Comparison of ENCODE assay signal across 10 mouse cellular contexts in the genomic region with DNA sequence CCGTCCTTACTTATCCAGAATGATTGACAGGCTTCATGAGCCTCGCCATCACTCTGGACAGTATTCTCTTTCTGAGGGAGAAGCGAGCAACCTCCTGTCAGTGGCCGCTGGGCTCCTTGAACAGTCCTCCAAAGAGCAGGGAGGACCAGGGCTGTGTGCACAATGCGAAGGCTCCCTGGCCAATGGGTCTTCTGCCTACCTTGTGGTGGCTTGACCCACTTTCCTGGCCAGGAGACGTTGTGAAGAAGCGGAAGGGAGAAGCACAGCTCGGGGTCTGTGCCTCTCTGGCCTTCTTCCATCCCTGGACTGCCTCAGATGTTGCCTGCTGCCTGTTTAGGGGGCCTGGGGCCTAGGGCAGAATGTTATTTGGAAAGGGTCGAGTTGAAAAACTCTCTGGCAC. TPM values are rescaled to one million over a fixed set of nuclear protein-coding genes. Genes with fewer than 3 reads are reported as not detected.
A peak's percentile ranks its signal among the peaks of the same experiment; 100 is the strongest.
DNase-seq lines count a peak whose midpoint lies in the region; ATAC-seq and TF ChIP-seq lines count a peak whose summit lies in the region.
"Had no signal": no experiment of that assay in that cellular context is flagged by ENCODE, and none has a peak within 500 bp of the region (broad histone marks: within the 10 kb centered on the region; RNA-seq: fewer than 3 reads in every experiment).

No protein-coding gene starts in this region.

- no peaks in the 10 kb centered on the region for H3K9me3 ChIP-seq in embryonic facial prominence, embryonic 13.5 days
- no peaks in the 10 kb centered on the region for H3K9me3 ChIP-seq in hindbrain, embryonic 14.5 days (ENCODE audit: control insufficient read depth, low read length)
- H3K9me3 ChIP-seq in neural tube, embryonic 13.5 days: no peaks in the 10 kb centered on the region

- peaks cover 25% of the 10 kb centered on the region for H3K4me1 ChIP-seq in embryonic facial prominence, embryonic 13.5 days
- H3K4me1 ChIP-seq in hindbrain, embryonic 14.5 days (replicated peaks; ENCODE audit: control insufficient read depth, insufficient read depth, low read length): peaks cover 11% of the 10 kb centered on the region
- peaks cover 49% of the 10 kb centered on the region for H3K4me1 ChIP-seq in neural tube, embryonic 13.5 days (replicated peaks)

- H3K4me2 ChIP-seq in embryonic facial prominence, embryonic 13.5 days: peak overlapping the region; percentile 98
- H3K4me2 ChIP-seq in hindbrain, embryonic 14.5 days (replicated peaks): peak overlapping the region; percentile 88
- H3K4me2 ChIP-seq in neural tube, embryonic 13.5 days: peak overlapping the region; percentile 90

- no peak for TF ChIP-seq CTCF in layer of hippocampus, adult 2 months (conservative IDR thresholded peaks at IDR 0.05)

- no peak for DNase-seq in layer of hippocampus, adult 2 months (ENCODE audit: low spot score in 2 of 2)
- no peak for DNase-seq in layer of hippocampus, adult 11-12 months (ENCODE audit: low spot score)
- no peak for DNase-seq in hindbrain, embryonic 14.5 days (ENCODE audit: low spot score)
- no peak for DNase-seq in thymus, postnatal 36 days
- no peak for DNase-seq in spleen, postnatal 36 days (ENCODE audit: low spot score in 2 of 2)
- DNase-seq: gastrocnemius, postnatal 36 days; liver had no signal

- H3K27ac ChIP-seq in layer of hippocampus, adult 2 months: peak overlapping the region; percentile 99
- H3K27ac ChIP-seq in embryonic facial prominence, embryonic 13.5 days: no peak overlapping the region; the same call in 1 of the 2 replicates
- peak overlapping the region; percentile 85; the same call in 1 of the 2 replicates for H3K27ac ChIP-seq in hindbrain, embryonic 14.5 days
- peak overlapping the region; percentile 84 for H3K27ac ChIP-seq in neural tube, embryonic 13.5 days (replicated peaks)

- no peak for ATAC-seq in embryonic facial prominence, embryonic 13.5 days (ENCODE audit: insufficient number of reproducible peaks, insufficient read depth, low FRiP score, low TSS enrichment, low read depth)
- ATAC-seq in hindbrain, embryonic 14.5 days (ENCODE audit: low FRiP score): no peak
- no peak for ATAC-seq in neural tube, embryonic 13.5 days (ENCODE audit: low read depth)
- no peak for ATAC-seq in megakaryocyte-erythroid progenitor cell, adult 5-6 weeks (replicated peaks; ENCODE audit: low FRiP score, low TSS enrichment, poor library complexity, severe bottlenecking)

- no peaks in the 10 kb centered on the region for H3K36me3 ChIP-seq in embryonic facial prominence, embryonic 13.5 days
- no peaks in the 10 kb centered on the region for H3K36me3 ChIP-seq in hindbrain, embryonic 14.5 days (replicated peaks; ENCODE audit: control insufficient read depth, insufficient read depth)
- H3K36me3 ChIP-seq in neural tube, embryonic 13.5 days: no peaks in the 10 kb centered on the region

- whole genome bisulfite sequencing in embryonic facial prominence, embryonic 13.5 days: 31% methylated on average over 9 of the region's 9 CpGs
- 32% methylated on average over 9 of the region's 9 CpGs for WGBS in hindbrain, embryonic 14.5 days
- WGBS in neural tube, embryonic 13.5 days: 38% methylated on average over 9 of the region's 9 CpGs

- H3K9ac ChIP-seq in embryonic facial prominence, embryonic 13.5 days: no peak overlapping the region; the same call in 1 of the 2 replicates
- peak overlapping the region; percentile 90 for H3K9ac ChIP-seq in hindbrain, embryonic 14.5 days
- H3K9ac ChIP-seq in neural tube, embryonic 13.5 days: peak overlapping the region; percentile 88

- H3K4me3 ChIP-seq in layer of hippocampus, adult 2 months: peak overlapping the region; percentile 87
- peak overlapping the region; percentile 59; the same call in 1 of the 2 replicates for H3K4me3 ChIP-seq in embryonic facial prominence, embryonic 13.5 days
- peak overlapping the region; percentile 78 for H3K4me3 ChIP-seq in hindbrain, embryonic 14.5 days (replicated peaks; ENCODE audit: low read length)
- H3K4me3 ChIP-seq in neural tube, embryonic 13.5 days: peak overlapping the region; percentile 75

- peaks cover 81% of the 10 kb centered on the region for H3K27me3 ChIP-seq in embryonic facial prominence, embryonic 13.5 days
- no peaks in the 10 kb centered on the region for H3K27me3 ChIP-seq in hindbrain, embryonic 14.5 days (ENCODE audit: control insufficient read depth, insufficient read depth, low read length)
- H3K27me3 ChIP-seq in neural tube, embryonic 13.5 days: peaks cover 38% of the 10 kb centered on the region

RNA-seq across cellular contexts. Expression of gene Lrrn2, which starts 1.8 kb away (rescaled TPM):
- total RNA-seq in layer of hippocampus, adult 2 months (2021): 100 to 1,000 TPM; 218 to 236 TPM
- 3.8 and 4.4 TPM in 2 replicates for polyA plus RNA-seq in embryonic facial prominence, embryonic 13.5 days (2015; fragmentation: Nextera tagmentation; extraction: Ambion mirVana)
- 40.7 and 45.3 TPM in 2 replicates for polyA plus RNA-seq in hindbrain, embryonic 14.5 days (2014; fragmentation: Nextera tagmentation; extraction: Ambion mirVana)
- 26.0 and 26.8 TPM in 2 replicates for polyA plus RNA-seq in neural tube, embryonic 13.5 days (2015; fragmentation: Nextera tagmentation; extraction: Ambion mirVana)
- not detected in 2 replicates for total RNA-seq in megakaryocyte-erythroid progenitor cell, adult 5-6 weeks (2014; fragmentation: Nextera tagmentation)
- not detected in 2 replicates for total RNA-seq in megakaryocyte-erythroid progenitor cell, adult 5-6 weeks (2017)
